Mouse (Mus musculus) megakaryocyte-erythroid progenitor cell, adult 5 weeks (primary cell): ENCODE data around the gene Mfap3. TPM values are rescaled to one million over a fixed set of nuclear protein-coding genes. Genes with fewer than 3 reads are reported as not detected.

ENCODE experiments used
- polyA plus RNA-seq: library from polyadenylated mRNA; stranded (reverse); fragments of >175 nt; gene quantifications from 2 replicates; pipeline ENCODE4 v1.2.3, GENCODE M21; 2012

Mfap3 gene
- polyA plus RNA-seq = 1.4 TPM in 2 replicates

GRCm38 (mm10) chr11:57518091-57518750 lies at the start of gene Mfap3, which contains the start of gene Fam114a2:
Gene Mfap3 (plus strand): TSS chr11:57518664.
Gene Fam114a2 (minus strand): TSS chr11:57518617.

Other genes starting within 250 kb of the Mfap3 start
- 3.5 and 4.7 TPM in 2 replicates for gene Fam114a2, start within 50 bp of the Mfap3 start, polyA plus RNA-seq
- 13.6 and 16.3 TPM in 2 replicates for gene Galnt10, start 126.8 kb downstream of the Mfap3 start, polyA plus RNA-seq